Mouse (Mus musculus): ENCODE data around the gene Mas1. TPM values are rescaled to one million over a fixed set of nuclear protein-coding genes. Genes with fewer than 3 reads are reported as not detected.
A peak's percentile ranks its signal among the peaks of the same experiment; 100 is the strongest.

Gene Mas1
- polyA plus RNA-seq, 1 experiment from 2014 or later: 0.19 TPM

- Histone ChIP-seq H3K27me3 (ENCODE audit: control insufficient read depth, insufficient read depth, low read depth, low read length) (no peaks in the 10 kb centered on the region; the same call in 1 of the 2 replicates), H3K36me3 (ENCODE audit: control insufficient read depth, insufficient read depth) (no peaks in the 10 kb centered on the region), H3K9me3 (replicated peaks; ENCODE audit: control insufficient read depth, low read length) (no peaks in the 10 kb centered on the region), H3K4me3 (ENCODE audit: low read depth, low read length) (no peak overlapping the region), H3K9ac (ENCODE audit: low read depth, low read length) (no peak overlapping the region), H3K27ac (ENCODE audit: low read length) (no peak overlapping the region), H3K4me1 (ENCODE audit: control insufficient read depth, low read depth, low read length) (no peaks in the 10 kb centered on the region; the same call in none of the 2 replicates), H3K4me2 (ENCODE audit: low read depth, low read length) (no peak overlapping the region)
- ATAC-seq (ENCODE audit: low read depth): no peak
- WGBS (ENCODE audit: insufficient replicate concordance): 48% methylated on average over 1 of the region's 1 CpGs
Observed at GRCm38 (mm10) chr17:12881216-12881615, 13.3 kb upstream of the Mas1 start.

GRCm38 (mm10) chr17:12880178-12880577 lies 12.2 kb upstream of the Mas1 start:
- WGBS (ENCODE audit: insufficient replicate concordance): 2% methylated on average over 14 of the region's 14 CpGs
- H3K36me3 ChIP-seq (ENCODE audit: control insufficient read depth, insufficient read depth): no peaks in the 10 kb centered on the region
- no peak overlapping the region for H3K4me3 ChIP-seq (ENCODE audit: low read depth, low read length)
- H3K4me1 ChIP-seq (ENCODE audit: control insufficient read depth, low read depth, low read length): no peaks in the 10 kb centered on the region; the same call in none of the 2 replicates
- ATAC-seq (ENCODE audit: low read depth): peak; percentile 51; the same call in 1 of the 2 replicates
- H3K9ac ChIP-seq (ENCODE audit: low read depth, low read length): peak overlapping the region; percentile 14; the same call in 1 of the 2 replicates
- H3K27ac ChIP-seq (ENCODE audit: low read length): no peak overlapping the region
- H3K9me3 ChIP-seq (replicated peaks; ENCODE audit: control insufficient read depth, low read length): no peaks in the 10 kb centered on the region
- peak overlapping the region; percentile 25; the same call in 1 of the 2 replicates for H3K4me2 ChIP-seq (ENCODE audit: low read depth, low read length)
- no peaks in the 10 kb centered on the region; the same call in 1 of the 2 replicates for H3K27me3 ChIP-seq (ENCODE audit: control insufficient read depth, insufficient read depth, low read depth, low read length)

GRCm38 (mm10) chr17:12875734-12876133 lies 7.8 kb upstream of the Mas1 start, which contains the start of gene Mrgprh:
Gene Mrgprh, plus strand, starts transcription at chr17:12876034.
- H3K9me3 ChIP-seq (replicated peaks; ENCODE audit: control insufficient read depth, low read length): no peaks in the 10 kb centered on the region
- no peak for ATAC-seq (ENCODE audit: low read depth)
- H3K4me3 ChIP-seq (ENCODE audit: low read depth, low read length): no peak within 1 kb of the TSS
- no peak within 1 kb of the TSS for H3K4me2 ChIP-seq (ENCODE audit: low read depth, low read length)
- 50% methylated on average over 5 of the region's 5 CpGs for WGBS (ENCODE audit: insufficient replicate concordance)
- H3K27me3 ChIP-seq (ENCODE audit: control insufficient read depth, insufficient read depth, low read depth, low read length): peaks cover 4% of the 10 kb centered on the region
- no peaks in the 10 kb centered on the region for H3K36me3 ChIP-seq (ENCODE audit: control insufficient read depth, insufficient read depth)
- no peak within 1 kb of the TSS for H3K27ac ChIP-seq (ENCODE audit: low read length)
- H3K9ac ChIP-seq (ENCODE audit: low read depth, low read length): no peak within 1 kb of the TSS
- no peaks in the 10 kb centered on the region; the same call in none of the 2 replicates for H3K4me1 ChIP-seq (ENCODE audit: control insufficient read depth, low read depth, low read length)

DNA sequence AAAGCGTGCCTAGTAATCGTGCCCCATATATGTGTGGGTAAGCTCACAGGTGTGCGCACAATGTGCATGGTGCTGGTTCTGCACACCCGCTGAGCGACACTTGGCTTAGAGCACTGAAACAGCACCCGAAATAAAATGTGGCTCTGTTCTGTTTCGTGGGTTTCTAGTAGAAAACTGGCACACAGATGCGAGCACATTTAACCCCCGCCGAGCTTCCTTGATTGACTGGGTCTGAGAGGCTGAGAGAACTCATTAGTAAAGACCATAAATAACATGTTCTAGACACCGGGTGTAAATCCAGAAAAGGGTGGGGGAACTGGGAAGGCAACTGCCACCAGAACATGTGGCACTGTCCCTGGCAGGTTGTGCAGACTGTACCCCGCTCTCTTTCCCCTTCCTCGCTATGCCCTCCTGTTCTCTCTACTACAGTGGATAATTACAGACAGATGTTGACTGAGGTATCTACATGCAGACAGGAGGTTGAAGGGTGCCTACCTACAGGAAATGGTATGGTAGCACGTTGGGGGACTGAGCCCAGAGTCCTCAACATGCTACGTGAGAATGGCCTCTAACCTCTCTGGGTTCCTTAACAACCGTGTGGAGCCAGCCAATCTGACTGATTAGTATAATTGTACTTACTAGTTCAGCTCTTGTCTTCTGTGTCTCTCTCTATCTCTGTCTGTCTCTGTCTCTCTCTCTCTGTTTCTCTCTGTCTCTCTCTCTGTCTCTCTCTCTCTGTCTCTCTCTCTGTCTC lies 4.5 kb upstream of the Mas1 start:
- WGBS (ENCODE audit: insufficient replicate concordance): 52% methylated on average over 16 of the region's 16 CpGs
- Histone ChIP-seq H3K9ac (ENCODE audit: low read depth, low read length) (no peak overlapping the region), H3K27ac (ENCODE audit: low read length) (no peak overlapping the region), H3K27me3 (ENCODE audit: control insufficient read depth, insufficient read depth, low read depth, low read length) (peaks cover 6% of the 10 kb centered on the region), H3K36me3 (ENCODE audit: control insufficient read depth, insufficient read depth) (no peaks in the 10 kb centered on the region), H3K4me1 (ENCODE audit: control insufficient read depth, low read depth, low read length) (no peaks in the 10 kb centered on the region), H3K4me2 (ENCODE audit: low read depth, low read length) (no peak overlapping the region), H3K9me3 (replicated peaks; ENCODE audit: control insufficient read depth, low read length) (no peaks in the 10 kb centered on the region), H3K4me3 (ENCODE audit: low read depth, low read length) (no peak overlapping the region)
- no peak for ATAC-seq (ENCODE audit: low read depth)

GRCm38 (mm10) chr17:12868640-12869039 lies 697 bp upstream of the Mas1 start:
- H3K9me3 ChIP-seq (replicated peaks; ENCODE audit: control insufficient read depth, low read length): no peaks in the 10 kb centered on the region
- no peak overlapping the region for H3K9ac ChIP-seq (ENCODE audit: low read depth, low read length)
- H3K4me2 ChIP-seq (ENCODE audit: low read depth, low read length): no peak overlapping the region
- H3K4me1 ChIP-seq (ENCODE audit: control insufficient read depth, low read depth, low read length): no peaks in the 10 kb centered on the region
- no peak overlapping the region for H3K4me3 ChIP-seq (ENCODE audit: low read depth, low read length)
- peaks cover 6% of the 10 kb centered on the region for H3K27me3 ChIP-seq (ENCODE audit: control insufficient read depth, insufficient read depth, low read depth, low read length)
- WGBS (ENCODE audit: insufficient replicate concordance): 17% methylated on average over 4 of the region's 4 CpGs
- no peak overlapping the region for H3K27ac ChIP-seq (ENCODE audit: low read length)
- no peak for ATAC-seq (ENCODE audit: low read depth)
- no peaks in the 10 kb centered on the region for H3K36me3 ChIP-seq (ENCODE audit: control insufficient read depth, insufficient read depth)

DNA sequence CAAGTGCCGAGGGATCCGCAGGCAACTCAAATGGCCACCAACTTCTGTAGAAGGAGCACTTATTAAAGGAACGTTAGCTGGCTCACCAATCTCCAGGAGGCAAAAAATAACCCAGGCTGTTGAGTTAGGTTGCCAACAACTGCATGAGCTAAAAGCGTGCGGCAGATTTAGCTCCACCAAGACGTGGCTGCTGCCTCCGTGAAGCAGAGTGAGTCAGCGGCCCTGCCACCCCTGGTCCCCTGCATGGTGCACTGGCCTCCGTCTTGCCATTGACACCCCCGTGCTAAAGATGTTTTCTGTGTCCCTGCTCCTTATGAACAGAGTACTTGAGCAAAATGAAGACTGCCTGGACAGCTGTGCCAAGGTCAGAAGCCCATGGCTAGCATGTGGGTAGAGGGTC lies 1.1 kb downstream of the Mas1 start:
- H3K4me1 ChIP-seq (ENCODE audit: control insufficient read depth, low read depth, low read length): no peaks in the 10 kb centered on the region
- 68% methylated on average over 10 of the region's 10 CpGs for WGBS (ENCODE audit: insufficient replicate concordance)
- no peak overlapping the region for H3K4me3 ChIP-seq (ENCODE audit: low read depth, low read length)
- H3K9ac ChIP-seq (ENCODE audit: low read depth, low read length): no peak overlapping the region
- H3K27ac ChIP-seq (ENCODE audit: low read length): no peak overlapping the region
- peaks cover 6% of the 10 kb centered on the region for H3K27me3 ChIP-seq (ENCODE audit: control insufficient read depth, insufficient read depth, low read depth, low read length)
- no peaks in the 10 kb centered on the region for H3K9me3 ChIP-seq (replicated peaks; ENCODE audit: control insufficient read depth, low read length)
- H3K36me3 ChIP-seq (ENCODE audit: control insufficient read depth, insufficient read depth): no peaks in the 10 kb centered on the region
- ATAC-seq (ENCODE audit: low read depth): no peak
- no peak overlapping the region for H3K4me2 ChIP-seq (ENCODE audit: low read depth, low read length)

GRCm38 (mm10) chr17:12865407-12865806 lies 2.5 kb downstream of the Mas1 start:
- Histone ChIP-seq H3K4me3 (ENCODE audit: low read depth, low read length) (no peak overlapping the region), H3K27me3 (ENCODE audit: control insufficient read depth, insufficient read depth, low read depth, low read length) (peaks cover 2% of the 10 kb centered on the region; the same call in 1 of the 2 replicates), H3K9ac (ENCODE audit: low read depth, low read length) (no peak overlapping the region), H3K9me3 (replicated peaks; ENCODE audit: control insufficient read depth, low read length) (no peaks in the 10 kb centered on the region), H3K27ac (ENCODE audit: low read length) (no peak overlapping the region), H3K36me3 (ENCODE audit: control insufficient read depth, insufficient read depth) (no peaks in the 10 kb centered on the region), H3K4me1 (ENCODE audit: control insufficient read depth, low read depth, low read length) (no peaks in the 10 kb centered on the region), H3K4me2 (ENCODE audit: low read depth, low read length) (no peak overlapping the region)
- WGBS (ENCODE audit: insufficient replicate concordance): 39% methylated on average over 3 of the region's 3 CpGs
- no peak for ATAC-seq (ENCODE audit: low read depth)

- H3K9me3 ChIP-seq (replicated peaks; ENCODE audit: control insufficient read depth, low read length): no peaks in the 10 kb centered on the region
- no peak for ATAC-seq (ENCODE audit: low read depth)
Observed at GRCm38 (mm10) chr17:12864111-12864510, 3.8 kb downstream of the Mas1 start.

GRCm38 (mm10) chr17:12859006-12859520 lies 8.9 kb downstream of the Mas1 start:
- Histone ChIP-seq H3K36me3 (ENCODE audit: control insufficient read depth, insufficient read depth) (no peaks in the 10 kb centered on the region), H3K4me2 (ENCODE audit: low read depth, low read length) (no peak overlapping the region), H3K4me3 (ENCODE audit: low read depth, low read length) (no peak overlapping the region), H3K9ac (ENCODE audit: low read depth, low read length) (no peak overlapping the region), H3K27me3 (ENCODE audit: control insufficient read depth, insufficient read depth, low read depth, low read length) (no peaks in the 10 kb centered on the region), H3K9me3 (replicated peaks; ENCODE audit: control insufficient read depth, low read length) (no peaks in the 10 kb centered on the region), H3K4me1 (ENCODE audit: control insufficient read depth, low read depth, low read length) (no peaks in the 10 kb centered on the region), H3K27ac (ENCODE audit: low read length) (no peak overlapping the region)
- 53% methylated on average over 8 of the region's 8 CpGs for WGBS (ENCODE audit: insufficient replicate concordance)
- no peak for ATAC-seq (ENCODE audit: low read depth)

More at GRCm38 (mm10) chr17:12864111-12864510, 3.8 kb downstream of the Mas1 start:
- H3K27me3 ChIP-seq (ENCODE audit: control insufficient read depth, insufficient read depth, low read depth, low read length): no peaks in the 10 kb centered on the region
- no peaks in the 10 kb centered on the region for H3K36me3 ChIP-seq (ENCODE audit: control insufficient read depth, insufficient read depth)
- H3K27ac ChIP-seq (ENCODE audit: low read length): no peak overlapping the region
- no peak overlapping the region for H3K4me2 ChIP-seq (ENCODE audit: low read depth, low read length)
- H3K9ac ChIP-seq (ENCODE audit: low read depth, low read length): no peak overlapping the region
- H3K4me1 ChIP-seq (ENCODE audit: control insufficient read depth, low read depth, low read length): no peaks in the 10 kb centered on the region
- H3K4me3 ChIP-seq (ENCODE audit: low read depth, low read length): no peak overlapping the region
